Mouse (Mus musculus) midbrain, postnatal 0 days (tissue): Measurements from ENCODE around the gene Cacng7. TPM values are rescaled to one million over a fixed set of nuclear protein-coding genes. Genes with fewer than 3 reads are reported as not detected.

ENCODE experiments used
- ATAC-seq: fragments of 200-750 bp; cut with Nextera tagmentation; 2 replicates; pipeline ENCODE4 v1.8.0; 2017; ENCODE audit warnings: moderate number of reproducible peaks, mild to moderate bottlenecking, moderate TSS enrichment, moderate library complexity; ENCODE audit not compliant: low FRiP score
- DNase-seq: peaks from one replicate; pipeline ENCODE4 v3.0.0-alpha.2; 2015; ENCODE audit warnings: low spot score
- H3K27ac ChIP-seq: fragments of 300-500 bp; sonication (generic); 2 replicates; pipeline ENCODE4 v1.5.1; 2014; ENCODE audit warnings: low read depth, mild to moderate bottlenecking, low read length, mixed read lengths
- H3K27me3 ChIP-seq: fragments of 300-500 bp; sonication (generic); 2 replicates; pipeline ENCODE4 v1.6.1; 2014; ENCODE audit warnings: low read length, control low read depth, mixed read lengths; ENCODE audit not compliant: insufficient read depth
- H3K36me3 ChIP-seq: fragments of 300-500 bp; sonication (generic); 2 replicates; pipeline ENCODE4 v1.6.1; 2014; ENCODE audit warnings: low read length, control low read depth, mixed read lengths; ENCODE audit not compliant: insufficient read depth
- H3K4me1 ChIP-seq: fragments of 300-500 bp; sonication (generic); 2 replicates; pipeline ENCODE4 v1.6.1; 2014; ENCODE audit warnings: mild to moderate bottlenecking, control low read depth, antibody characterized with exemption, low read length, mixed read lengths; ENCODE audit not compliant: insufficient read depth
- H3K4me2 ChIP-seq: fragments of 300-500 bp; sonication (generic); 2 replicates; pipeline ENCODE4 v1.6.1; 2014; ENCODE audit warnings: low read depth, mild to moderate bottlenecking, low read length, mixed read lengths; ENCODE audit not compliant: poor library complexity, severe bottlenecking
- H3K4me3 ChIP-seq: fragments of 300-500 bp; sonication (generic); 2 replicates; pipeline ENCODE4 v1.5.1; 2014; ENCODE audit warnings: low read depth, mild to moderate bottlenecking, low read length, moderate library complexity
- H3K9ac ChIP-seq: fragments of 300-500 bp; sonication (generic); replicated peaks from 2 replicates; pipeline ENCODE4 v1.6.1; 2014; ENCODE audit warnings: mild to moderate bottlenecking, low read length, moderate library complexity, mixed read lengths; ENCODE audit not compliant: poor library complexity, severe bottlenecking
- H3K9me3 ChIP-seq: fragments of 300-500 bp; sonication (generic); 2 replicates; pipeline ENCODE4 v1.6.1; 2016; ENCODE audit warnings: low read length, control low read depth
- CTCF ChIP-seq: IDR thresholded peaks from 2 replicates; pipeline ENCODE4 v1.5.1; 2016; ENCODE audit warnings: antibody characterized with exemption, mild to moderate bottlenecking
- WGBS: fragments of 180-500 bp; shearing (Covaris S2); extraction: QIAGEN DNeasy Blood & Tissue Kit; methylation state at CpG from one replicate; pipeline ENCODE4 v1.1.7; 2014; 5-methylcytosine and 5-hydroxymethylcytosine counted together
- polyA plus RNA-seq: library from polyadenylated mRNA; unstranded; fragments of >200 nt; fragmentation: Nextera tagmentation; extraction: Ambion mirVana; gene quantifications from 2 replicates; pipeline ENCODE4 v1.2.1, GENCODE M21; 2015
- total RNA-seq: library from RNA; depleted of rRNA; stranded (reverse); fragments of >200 nt; gene quantifications from 2 replicates; pipeline ENCODE4 v1.2.3, GENCODE M21; 2014

Gene Cacng7
- total and polyA plus RNA-seq, 2 experiments from 2014 or later, result 3.7 to 115 TPM

- Histone ChIP-seq H3K4me2 (peak overlapping the region; percentile 84), H3K27ac (peak overlapping the region; percentile 85), H3K9ac (peak overlapping the region; percentile 60), H3K9me3 (no peaks in the 10 kb centered on the region), H3K4me1 (peaks cover 8% of the 10 kb centered on the region; the same call in 1 of the 2 replicates), H3K36me3 (0 out of 2 replicates have a peak, but pooled peaks cover 4% of the 10 kb centered on the region), H3K4me3 (peak overlapping the region; percentile 79), H3K27me3 (no peaks in the 10 kb centered on the region)
- DNase-seq, result peak; percentile 89
- TF ChIP-seq CTCF, result peak; percentile 45
- peak; percentile 83 for ATAC-seq
- WGBS, result 1% methylated on average over 25 of the region's 27 CpGs
Observed at GRCm38 (mm10) chr7:3331581-3332223, 1.1 kb upstream of the Cacng7 start.

- Histone ChIP-seq H3K9ac (peak overlapping the region; percentile 60; the same call in 1 of the 2 replicates), H3K36me3 (0 out of 2 replicates have a peak, but pooled peaks cover 4% of the 10 kb centered on the region), H3K4me2 (peak overlapping the region; percentile 84), H3K4me3 (peak overlapping the region; percentile 79), H3K9me3 (no peaks in the 10 kb centered on the region), H3K27ac (peak overlapping the region; percentile 85), H3K4me1 (peaks cover 8% of the 10 kb centered on the region; the same call in 1 of the 2 replicates), H3K27me3 (no peaks in the 10 kb centered on the region)
- ATAC-seq, result no peak
- peak; percentile 7 for DNase-seq
- under 1% methylated on average over 4 of the region's 4 CpGs for WGBS
- no peak for TF ChIP-seq CTCF
Observed at GRCm38 (mm10) chr7:3332224-3332615, 535 bp upstream of the Cacng7 start.

- H3K9me3 ChIP-seq, result no peaks in the 10 kb centered on the region
- TF ChIP-seq CTCF, result no peak
- H3K36me3 ChIP-seq, result no peaks in the 10 kb centered on the region
- H3K4me1 ChIP-seq, result peaks cover 8% of the 10 kb centered on the region; the same call in 1 of the 2 replicates
- H3K9ac ChIP-seq, result peak overlapping the region; percentile 96
- WGBS, result 3% methylated on average over 5 of the region's 5 CpGs
- peak overlapping the region; percentile 85 for H3K27ac ChIP-seq
- H3K4me3 ChIP-seq, result peak overlapping the region; percentile 79
- DNase-seq (peak; percentile 9), ATAC-seq (no peak)
- H3K4me2 ChIP-seq, result peak overlapping the region; percentile 84
- no peaks in the 10 kb centered on the region for H3K27me3 ChIP-seq
Observed at GRCm38 (mm10) chr7:3333542-3333941, 787 bp downstream of the Cacng7 start.

DNA sequence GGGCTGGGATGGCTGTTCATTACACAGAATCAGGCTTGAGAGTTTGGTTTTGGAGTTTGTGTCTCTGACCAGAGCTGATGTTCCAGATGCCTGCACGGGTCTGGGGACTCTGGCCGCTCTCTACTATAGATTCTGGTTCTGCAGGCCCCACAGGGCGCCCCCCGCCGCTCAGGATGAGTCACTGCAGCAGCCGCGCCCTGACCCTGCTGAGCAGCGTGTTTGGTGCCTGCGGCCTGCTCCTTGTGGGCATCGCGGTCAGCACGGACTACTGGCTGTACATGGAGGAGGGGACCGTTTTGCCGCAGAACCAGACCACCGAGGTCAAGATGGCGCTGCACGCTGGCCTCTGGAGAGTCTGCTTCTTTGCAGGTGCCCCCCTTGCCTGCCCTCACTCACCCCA lies 3.7 kb downstream of the Cacng7 start:
- no peaks in the 10 kb centered on the region for H3K9me3 ChIP-seq
- DNase-seq (no peak), ATAC-seq (no peak)
- no peak for TF ChIP-seq CTCF
- H3K4me2 ChIP-seq, result no peak overlapping the region
- H3K27ac ChIP-seq, result no peak overlapping the region
- H3K9ac ChIP-seq, result no peak overlapping the region
- 60% methylated on average over 17 of the region's 17 CpGs for WGBS
- H3K4me1 ChIP-seq, result peaks cover 8% of the 10 kb centered on the region; the same call in 1 of the 2 replicates
- peaks cover 12% of the 10 kb centered on the region for H3K36me3 ChIP-seq
- no peak overlapping the region for H3K4me3 ChIP-seq
- no peaks in the 10 kb centered on the region for H3K27me3 ChIP-seq

- no peak for TF ChIP-seq CTCF
- ATAC-seq (no peak), DNase-seq (no peak)
- Histone ChIP-seq H3K27me3 (no peaks in the 10 kb centered on the region), H3K9ac (no peak overlapping the region), H3K9me3 (no peaks in the 10 kb centered on the region), H3K4me2 (no peak overlapping the region), H3K36me3 (peaks cover 14% of the 10 kb centered on the region), H3K4me3 (no peak overlapping the region), H3K27ac (no peak overlapping the region), H3K4me1 (peaks cover 8% of the 10 kb centered on the region; the same call in 1 of the 2 replicates)
- 86% methylated on average over 11 of the region's 11 CpGs for WGBS
Observed at GRCm38 (mm10) chr7:3338286-3338935, 5.7 kb downstream of the Cacng7 start.

GRCm38 (mm10) chr7:3339010-3339409 lies 6.3 kb downstream of the Cacng7 start:
- no peak for ATAC-seq
- TF ChIP-seq CTCF, result no peak
- WGBS, result 91% methylated on average over 11 of the region's 11 CpGs

More at GRCm38 (mm10) chr7:3339010-3339409, 6.3 kb downstream of the Cacng7 start:
- DNase-seq, result no peak
- Histone ChIP-seq H3K4me1 (0 out of 2 replicates have a peak, but pooled peaks cover 2% of the 10 kb centered on the region), H3K4me2 (no peak overlapping the region), H3K4me3 (no peak overlapping the region), H3K27me3 (no peaks in the 10 kb centered on the region), H3K9me3 (no peaks in the 10 kb centered on the region), H3K9ac (no peak overlapping the region), H3K27ac (no peak overlapping the region), H3K36me3 (peaks cover 14% of the 10 kb centered on the region)
